15 mouse cellular contexts compared by ENCODE assay signal in genomic region chr14:20718443-20718842, GRCm38 (mm10).
"Had no signal": no experiment of that assay in that cellular context is flagged by ENCODE, and none has a peak within 500 bp of the region (broad histone marks: within the 10 kb centered on the region; RNA-seq: fewer than 3 reads in every experiment).

No protein-coding gene starts in this region.

- DNase-seq: cerebellum, adult 8-10 months; cerebellum, adult 9-10 months; cerebellum, adult 9-11 months; cerebellum, postnatal 10 days; cerebellum, postnatal 14 days; cerebellum, postnatal 25 days; cerebellum, postnatal 36 days; embryo, embryonic 11 days; forebrain, postnatal 0 days; gastrocnemius, adult 2 months; gastrocnemius, postnatal 10 days; gastrocnemius, postnatal 14 days; gastrocnemius, postnatal 25 days; heart, adult 18-20 months; heart, adult 2 months had no signal
